Mouse (Mus musculus): ENCODE data around the gene Arhgap31. TPM values are rescaled to one million over a fixed set of nuclear protein-coding genes. Genes with fewer than 3 reads are reported as not detected.
A peak's percentile ranks its signal among the peaks of the same experiment; 100 is the strongest.
"Not testable (repeated sequence)": the region's sequence is repeated elsewhere in the genome, so short reads cannot be mapped to it uniquely, and the experiment has no call there.

Arhgap31 gene
- polyA plus RNA-seq, 1 experiment, result 7.0 TPM

GRCm38 (mm10) chr16:38721377-38721776 lies 8.3 kb upstream of the Arhgap31 start:
- no peak for TF ChIP-seq POLR2A (IDR thresholded peaks at IDR 0.05; ENCODE audit: borderline replicate concordance, extremely low read depth, insufficient read depth, insufficient read length, poor library complexity, severe bottlenecking)
- TF ChIP-seq CTCF (IDR thresholded peaks at IDR 0.05; ENCODE audit: borderline replicate concordance, extremely low read depth, insufficient read depth, insufficient read length), result no peak
- DNase-seq (ENCODE audit: low read depth), result no peak

GRCm38 (mm10) chr16:38714259-38714526 lies 1.1 kb upstream of the Arhgap31 start:
- not testable (repeated sequence) for DNase-seq (ENCODE audit: low read depth)

GRCm38 (mm10) chr16:38713404-38714258 lies 557 bp upstream of the Arhgap31 start:
- TF ChIP-seq CTCF (IDR thresholded peaks at IDR 0.05; ENCODE audit: borderline replicate concordance, extremely low read depth, insufficient read depth, insufficient read length) (no peak), POLR2A (IDR thresholded peaks at IDR 0.05; ENCODE audit: borderline replicate concordance, extremely low read depth, insufficient read depth, insufficient read length, poor library complexity, severe bottlenecking) (no peak)
- DNase-seq (ENCODE audit: low read depth), result no peak

- no peak for TF ChIP-seq POLR2A (IDR thresholded peaks at IDR 0.05; ENCODE audit: borderline replicate concordance, extremely low read depth, insufficient read depth, insufficient read length, poor library complexity, severe bottlenecking)
- no peak for TF ChIP-seq CTCF (IDR thresholded peaks at IDR 0.05; ENCODE audit: borderline replicate concordance, extremely low read depth, insufficient read depth, insufficient read length)
- DNase-seq (ENCODE audit: low read depth), result no peak
Observed at GRCm38 (mm10) chr16:38712105-38712504, 969 bp downstream of the Arhgap31 start.

- TF ChIP-seq CTCF (IDR thresholded peaks at IDR 0.05; ENCODE audit: borderline replicate concordance, extremely low read depth, insufficient read depth, insufficient read length), result no peak
- no peak for TF ChIP-seq POLR2A (IDR thresholded peaks at IDR 0.05; ENCODE audit: borderline replicate concordance, extremely low read depth, insufficient read depth, insufficient read length, poor library complexity, severe bottlenecking)
- no peak for DNase-seq (ENCODE audit: low read depth)
Observed at GRCm38 (mm10) chr16:38711245-38711644, 1.8 kb downstream of the Arhgap31 start.

GRCm38 (mm10) chr16:38708962-38709520 lies 4.0 kb downstream of the Arhgap31 start:
- DNase-seq (ENCODE audit: low read depth), result no peak
- TF ChIP-seq POLR2A (IDR thresholded peaks at IDR 0.05; ENCODE audit: borderline replicate concordance, extremely low read depth, insufficient read depth, insufficient read length, poor library complexity, severe bottlenecking), result no peak
- TF ChIP-seq CTCF (IDR thresholded peaks at IDR 0.05; ENCODE audit: borderline replicate concordance, extremely low read depth, insufficient read depth, insufficient read length), result no peak

GRCm38 (mm10) chr16:38706782-38707181 lies 6.3 kb downstream of the Arhgap31 start:
- TF ChIP-seq POLR2A (IDR thresholded peaks at IDR 0.05; ENCODE audit: borderline replicate concordance, extremely low read depth, insufficient read depth, insufficient read length, poor library complexity, severe bottlenecking) (no peak), CTCF (IDR thresholded peaks at IDR 0.05; ENCODE audit: borderline replicate concordance, extremely low read depth, insufficient read depth, insufficient read length) (no peak)
- no peak for DNase-seq (ENCODE audit: low read depth)

- DNase-seq (ENCODE audit: low read depth), result no peak
Observed at GRCm38 (mm10) chr16:38705531-38706281, 7.4 kb downstream of the Arhgap31 start.

GRCm38 (mm10) chr16:38703501-38703900 lies 9.6 kb downstream of the Arhgap31 start:
- TF ChIP-seq CTCF (IDR thresholded peaks at IDR 0.05; ENCODE audit: borderline replicate concordance, extremely low read depth, insufficient read depth, insufficient read length) (no peak), POLR2A (IDR thresholded peaks at IDR 0.05; ENCODE audit: borderline replicate concordance, extremely low read depth, insufficient read depth, insufficient read length, poor library complexity, severe bottlenecking) (no peak)
- no peak for DNase-seq (ENCODE audit: low read depth)

More at GRCm38 (mm10) chr16:38705531-38706281, 7.4 kb downstream of the Arhgap31 start:
- TF ChIP-seq CTCF (IDR thresholded peaks at IDR 0.05; ENCODE audit: borderline replicate concordance, extremely low read depth, insufficient read depth, insufficient read length) (no peak), POLR2A (IDR thresholded peaks at IDR 0.05; ENCODE audit: borderline replicate concordance, extremely low read depth, insufficient read depth, insufficient read length, poor library complexity, severe bottlenecking) (no peak)

- no peak for TF ChIP-seq CTCF (IDR thresholded peaks at IDR 0.05; ENCODE audit: borderline replicate concordance, extremely low read depth, insufficient read depth, insufficient read length)
- TF ChIP-seq POLR2A (IDR thresholded peaks at IDR 0.05; ENCODE audit: borderline replicate concordance, extremely low read depth, insufficient read depth, insufficient read length, poor library complexity, severe bottlenecking), result no peak
- no peak for DNase-seq (ENCODE audit: low read depth)
Observed at GRCm38 (mm10) chr16:38702316-38702715, 10.8 kb downstream of the Arhgap31 start.

- DNase-seq (ENCODE audit: low read depth), result peak; percentile 81
- TF ChIP-seq CTCF (IDR thresholded peaks at IDR 0.05; ENCODE audit: borderline replicate concordance, extremely low read depth, insufficient read depth, insufficient read length) (no peak), POLR2A (IDR thresholded peaks at IDR 0.05; ENCODE audit: borderline replicate concordance, extremely low read depth, insufficient read depth, insufficient read length, poor library complexity, severe bottlenecking) (no peak)
Observed at GRCm38 (mm10) chr16:38701492-38702185, 11.4 kb downstream of the Arhgap31 start.
